Mouse (Mus musculus): ENCODE measurements around the gene Tns3. TPM values are rescaled to one million over a fixed set of nuclear protein-coding genes. Genes with fewer than 3 reads are reported as not detected.
A peak's percentile ranks its signal among the peaks of the same experiment; 100 is the strongest.

The Tns3 gene
- polyA plus RNA-seq, 1 experiment from 2014 or later: 11.0 TPM

- no peak overlapping the region for H3K4me2 ChIP-seq
- peaks cover 10% of the 10 kb centered on the region for H3K4me1 ChIP-seq (ENCODE audit: control insufficient read depth, insufficient read depth, low read length)
- no peak overlapping the region for H3K4me3 ChIP-seq (ENCODE audit: low read depth, low read length)
- 0 out of 2 replicates have a peak, but pooled peaks cover 2% of the 10 kb centered on the region for H3K9me3 ChIP-seq (replicated peaks; ENCODE audit: control insufficient read depth, low read length)
- H3K27me3 ChIP-seq (ENCODE audit: control insufficient read depth, insufficient read depth, low read length): no peaks in the 10 kb centered on the region
- no peak overlapping the region for H3K27ac ChIP-seq (ENCODE audit: low read depth, low read length)
- no peaks in the 10 kb centered on the region for H3K36me3 ChIP-seq (ENCODE audit: control insufficient read depth, insufficient read depth, low read length)
- WGBS (ENCODE audit: insufficient replicate concordance): 87% methylated on average over 1 of the region's 1 CpGs
- ATAC-seq (replicated peaks; ENCODE audit: insufficient number of reproducible peaks, low FRiP score, low TSS enrichment): no peak
- no peak overlapping the region for H3K9ac ChIP-seq (ENCODE audit: low read depth, low read length)
Measured at GRCm38 (mm10) chr11:8607123-8607522, 57.2 kb downstream of the Tns3 start.

GRCm38 (mm10) chr11:8604789-8605569 is 59.4 kb downstream of the Tns3 start:
- WGBS (ENCODE audit: insufficient replicate concordance): 83% methylated on average over 10 of the region's 10 CpGs
- Histone ChIP-seq H3K27ac (ENCODE audit: low read depth, low read length) (no peak overlapping the region), H3K4me2 (no peak overlapping the region), H3K27me3 (ENCODE audit: control insufficient read depth, insufficient read depth, low read length) (no peaks in the 10 kb centered on the region), H3K9ac (ENCODE audit: low read depth, low read length) (no peak overlapping the region), H3K4me3 (ENCODE audit: low read depth, low read length) (no peak overlapping the region), H3K36me3 (ENCODE audit: control insufficient read depth, insufficient read depth, low read length) (no peaks in the 10 kb centered on the region), H3K4me1 (ENCODE audit: control insufficient read depth, insufficient read depth, low read length) (peaks cover 9% of the 10 kb centered on the region), H3K9me3 (replicated peaks; ENCODE audit: control insufficient read depth, low read length) (0 out of 2 replicates have a peak, but pooled peaks cover 2% of the 10 kb centered on the region)
- ATAC-seq (replicated peaks; ENCODE audit: insufficient number of reproducible peaks, low FRiP score, low TSS enrichment): no peak

GRCm38 (mm10) chr11:8602606-8603005 is 61.7 kb downstream of the Tns3 start:
- no peak overlapping the region for H3K27ac ChIP-seq (ENCODE audit: low read depth, low read length)
- no peak for ATAC-seq (replicated peaks; ENCODE audit: insufficient number of reproducible peaks, low FRiP score, low TSS enrichment)
- 81% methylated on average over 1 of the region's 1 CpGs for WGBS (ENCODE audit: insufficient replicate concordance)

GRCm38 (mm10) chr11:8601411-8601821 is 62.9 kb downstream of the Tns3 start:
- no peak overlapping the region for H3K4me3 ChIP-seq (ENCODE audit: low read depth, low read length)
- ATAC-seq (replicated peaks; ENCODE audit: insufficient number of reproducible peaks, low FRiP score, low TSS enrichment): no peak
- H3K4me2 ChIP-seq: no peak overlapping the region
- H3K9ac ChIP-seq (ENCODE audit: low read depth, low read length): 0 out of 2 replicates have a peak overlapping the region, but pooled peaks have one; percentile 34
- 70% methylated on average over 7 of the region's 7 CpGs for WGBS (ENCODE audit: insufficient replicate concordance)
- no peak overlapping the region for H3K27ac ChIP-seq (ENCODE audit: low read depth, low read length)
- peaks cover 9% of the 10 kb centered on the region for H3K4me1 ChIP-seq (ENCODE audit: control insufficient read depth, insufficient read depth, low read length)
- H3K36me3 ChIP-seq (ENCODE audit: control insufficient read depth, insufficient read depth, low read length): no peaks in the 10 kb centered on the region
- no peaks in the 10 kb centered on the region for H3K27me3 ChIP-seq (ENCODE audit: control insufficient read depth, insufficient read depth, low read length)
- 0 out of 2 replicates have a peak, but pooled peaks cover under 1% of the 10 kb centered on the region for H3K9me3 ChIP-seq (replicated peaks; ENCODE audit: control insufficient read depth, low read length)

More at GRCm38 (mm10) chr11:8602606-8603005, 61.7 kb downstream of the Tns3 start:
- H3K4me3 ChIP-seq (ENCODE audit: low read depth, low read length): no peak overlapping the region
- H3K27me3 ChIP-seq (ENCODE audit: control insufficient read depth, insufficient read depth, low read length): no peaks in the 10 kb centered on the region
- H3K9ac ChIP-seq (ENCODE audit: low read depth, low read length): no peak overlapping the region
- H3K4me2 ChIP-seq: no peak overlapping the region
- no peaks in the 10 kb centered on the region for H3K36me3 ChIP-seq (ENCODE audit: control insufficient read depth, insufficient read depth, low read length)
- peaks cover 9% of the 10 kb centered on the region for H3K4me1 ChIP-seq (ENCODE audit: control insufficient read depth, insufficient read depth, low read length)
- 0 out of 2 replicates have a peak, but pooled peaks cover 2% of the 10 kb centered on the region for H3K9me3 ChIP-seq (replicated peaks; ENCODE audit: control insufficient read depth, low read length)

- WGBS (ENCODE audit: insufficient replicate concordance): 86% methylated on average over 5 of the region's 5 CpGs
- Histone ChIP-seq H3K4me3 (ENCODE audit: low read depth, low read length) (no peak overlapping the region), H3K4me2 (no peak overlapping the region), H3K4me1 (ENCODE audit: control insufficient read depth, insufficient read depth, low read length) (peaks cover 7% of the 10 kb centered on the region), H3K27me3 (ENCODE audit: control insufficient read depth, insufficient read depth, low read length) (no peaks in the 10 kb centered on the region), H3K36me3 (ENCODE audit: control insufficient read depth, insufficient read depth, low read length) (no peaks in the 10 kb centered on the region), H3K27ac (ENCODE audit: low read depth, low read length) (no peak overlapping the region), H3K9me3 (replicated peaks; ENCODE audit: control insufficient read depth, low read length) (no peaks in the 10 kb centered on the region), H3K9ac (ENCODE audit: low read depth, low read length) (no peak overlapping the region)
- ATAC-seq (replicated peaks; ENCODE audit: insufficient number of reproducible peaks, low FRiP score, low TSS enrichment): no peak
Measured at GRCm38 (mm10) chr11:8595642-8596041, 68.7 kb downstream of the Tns3 start.

- no peaks in the 10 kb centered on the region for H3K27me3 ChIP-seq (ENCODE audit: control insufficient read depth, insufficient read depth, low read length)
- no peak overlapping the region for H3K4me2 ChIP-seq
- no peak overlapping the region for H3K27ac ChIP-seq (ENCODE audit: low read depth, low read length)
- H3K9ac ChIP-seq (ENCODE audit: low read depth, low read length): no peak overlapping the region
- H3K36me3 ChIP-seq (ENCODE audit: control insufficient read depth, insufficient read depth, low read length): no peaks in the 10 kb centered on the region
- no peaks in the 10 kb centered on the region for H3K9me3 ChIP-seq (replicated peaks; ENCODE audit: control insufficient read depth, low read length)
- H3K4me3 ChIP-seq (ENCODE audit: low read depth, low read length): no peak overlapping the region
- H3K4me1 ChIP-seq (ENCODE audit: control insufficient read depth, insufficient read depth, low read length): peaks cover 10% of the 10 kb centered on the region
- 73% methylated on average over 3 of the region's 3 CpGs for WGBS (ENCODE audit: insufficient replicate concordance)
- ATAC-seq (replicated peaks; ENCODE audit: insufficient number of reproducible peaks, low FRiP score, low TSS enrichment): no peak
Measured at GRCm38 (mm10) chr11:8593172-8593571, 71.2 kb downstream of the Tns3 start.

- ATAC-seq (replicated peaks; ENCODE audit: insufficient number of reproducible peaks, low FRiP score, low TSS enrichment): 0 out of 2 replicates have a peak, but pooled peaks have one; percentile 32
- no peak overlapping the region for H3K4me3 ChIP-seq (ENCODE audit: low read depth, low read length)
- H3K36me3 ChIP-seq (ENCODE audit: control insufficient read depth, insufficient read depth, low read length): no peaks in the 10 kb centered on the region
- H3K9me3 ChIP-seq (replicated peaks; ENCODE audit: control insufficient read depth, low read length): no peaks in the 10 kb centered on the region
- WGBS (ENCODE audit: insufficient replicate concordance): 53% methylated on average over 5 of the region's 5 CpGs
- H3K27ac ChIP-seq (ENCODE audit: low read depth, low read length): no peak overlapping the region
- no peak overlapping the region for H3K4me2 ChIP-seq
- peaks cover 10% of the 10 kb centered on the region for H3K4me1 ChIP-seq (ENCODE audit: control insufficient read depth, insufficient read depth, low read length)
- no peak overlapping the region for H3K9ac ChIP-seq (ENCODE audit: low read depth, low read length)
- H3K27me3 ChIP-seq (ENCODE audit: control insufficient read depth, insufficient read depth, low read length): no peaks in the 10 kb centered on the region
Measured at GRCm38 (mm10) chr11:8591271-8591670, 73.1 kb downstream of the Tns3 start.

GRCm38 (mm10) chr11:8589226-8589905 is 75.0 kb downstream of the Tns3 start:
- 60% methylated on average over 9 of the region's 9 CpGs for WGBS (ENCODE audit: insufficient replicate concordance)

More at GRCm38 (mm10) chr11:8589226-8589905, 75.0 kb downstream of the Tns3 start:
- no peaks in the 10 kb centered on the region for H3K9me3 ChIP-seq (replicated peaks; ENCODE audit: control insufficient read depth, low read length)
- no peaks in the 10 kb centered on the region for H3K36me3 ChIP-seq (ENCODE audit: control insufficient read depth, insufficient read depth, low read length)
- no peak overlapping the region for H3K4me3 ChIP-seq (ENCODE audit: low read depth, low read length)
- H3K9ac ChIP-seq (ENCODE audit: low read depth, low read length): no peak overlapping the region
- no peaks in the 10 kb centered on the region for H3K27me3 ChIP-seq (ENCODE audit: control insufficient read depth, insufficient read depth, low read length)
- H3K4me2 ChIP-seq: no peak overlapping the region
- H3K4me1 ChIP-seq (ENCODE audit: control insufficient read depth, insufficient read depth, low read length): peaks cover 18% of the 10 kb centered on the region
- ATAC-seq (replicated peaks; ENCODE audit: insufficient number of reproducible peaks, low FRiP score, low TSS enrichment): no peak
- H3K27ac ChIP-seq (ENCODE audit: low read depth, low read length): no peak overlapping the region

Measured in heart, embryonic 11.5 days (tissue).